Mouse (Mus musculus) kidney, adult 18-20 months (tissue): ENCODE measurements at regions not wholly inside any gene's neighbourhood (a gene's known extent, or its start where the extent isn't known, plus 50 kb on each side); places are given as distances from the start of the nearest gene placed in this dataset.

Source experiments
- DNase-seq: peaks from one replicate; pipeline ENCODE4 v3.0.0; 2021

GRCm38 (mm10) chr5:111506821-111507220 is 89.7 kb downstream of the Mn1 start:
- DNase-seq: no peak

GRCm38 (mm10) chr5:111507332-111507731 is 90.2 kb downstream of the Mn1 start:
- DNase-seq: no peak

- peak; percentile 51 for DNase-seq
Observed at GRCm38 (mm10) chr5:111509014-111509561, 91.9 kb downstream of the Mn1 start.

GRCm38 (mm10) chr5:111509575-111510057 is 92.5 kb downstream of the Mn1 start:
- DNase-seq: peak; percentile 10

- DNase-seq: no peak
Observed at GRCm38 (mm10) chr5:111510183-111510878, 93.2 kb downstream of the Mn1 start.

GRCm38 (mm10) chr5:111510879-111511231 is 93.7 kb downstream of the Mn1 start:
- no peak for DNase-seq

- no peak for DNase-seq
Observed at GRCm38 (mm10) chr5:111511982-111512381, 94.8 kb downstream of the Mn1 start.

GRCm38 (mm10) chr5:111513976-111514375 is 96.8 kb downstream of the Mn1 start:
- no peak for DNase-seq

GRCm38 (mm10) chr5:111519059-111519458 is 101.9 kb downstream of the Mn1 start:
- no peak for DNase-seq

- no peak for DNase-seq
Observed at GRCm38 (mm10) chr5:111519500-111520041, 102.4 kb downstream of the Mn1 start.

- DNase-seq: no peak
Observed at GRCm38 (mm10) chr5:111521866-111522265, 104.7 kb downstream of the Mn1 start.

GRCm38 (mm10) chr5:111522586-111522985 is 105.4 kb downstream of the Mn1 start:
- DNase-seq: no peak

GRCm38 (mm10) chr5:111527741-111528140 is 110.6 kb downstream of the Mn1 start:
- no peak for DNase-seq

- DNase-seq: no peak
Observed at GRCm38 (mm10) chr5:111529096-111529495, 111.9 kb downstream of the Mn1 start.

GRCm38 (mm10) chr5:111530628-111531524 is 113.7 kb downstream of the Mn1 start:
- DNase-seq: no peak

GRCm38 (mm10) chr5:111532446-111533035 is 115.4 kb downstream of the Mn1 start:
- DNase-seq: no peak

- DNase-seq: peak; percentile 54
Observed at GRCm38 (mm10) chr5:111535978-111536377, 118.8 kb downstream of the Mn1 start.

GRCm38 (mm10) chr5:111538560-111539450 is 121.6 kb downstream of the Mn1 start:
- DNase-seq: no peak

- DNase-seq: no peak
Observed at GRCm38 (mm10) chr5:111540486-111540885, 123.3 kb downstream of the Mn1 start.

- no peak for DNase-seq
Observed at GRCm38 (mm10) chr5:111542077-111542476, 124.9 kb downstream of the Mn1 start.

- DNase-seq: no peak
Observed at GRCm38 (mm10) chr5:111543721-111544495, 126.7 kb downstream of the Mn1 start.
